Mouse (Mus musculus) C2C12 (cell line): Measurements from ENCODE around the gene Cep290.

Source experiments
- CTCF ChIP-seq: IDR thresholded peaks from one replicate; pipeline ENCODE4 v1.5.1; 2011; ENCODE audit not compliant: control insufficient read depth, insufficient read depth, insufficient read length
- MAX ChIP-seq: IDR thresholded peaks from one replicate; pipeline ENCODE4 v1.6.1; 2011; ENCODE audit warnings: mild to moderate bottlenecking, control low read depth
- MYOD1 ChIP-seq: IDR thresholded peaks from one replicate; pipeline ENCODE4 v1.6.1; 2011; ENCODE audit warnings: low read depth; ENCODE audit not compliant: control insufficient read depth, insufficient read length
- MYOG ChIP-seq: IDR thresholded peaks from one replicate; pipeline ENCODE4 v1.6.1; 2011; ENCODE audit not compliant: control insufficient read depth, insufficient read length; ENCODE audit errors: extremely low read depth
- USF1 ChIP-seq: IDR thresholded peaks from one replicate; pipeline ENCODE4 v1.6.1; 2011; ENCODE audit warnings: low read depth, mild to moderate bottlenecking, control low read depth, moderate library complexity

- no peak for TF ChIP-seq CTCF
- TF ChIP-seq MYOD1: no peak
- no peak for TF ChIP-seq USF1
- TF ChIP-seq MYOG: no peak
- no peak for TF ChIP-seq MAX
Observed at GRCm38 (mm10) chr10:100556566-100557175, 69.3 kb downstream of the Cep290 start.
